Mouse (Mus musculus) brain, embryonic 14.5 days (tissue): ENCODE results near the gene Grcc10.

Experiments used
- CTCF ChIP-seq: fragments of 200-500 bp; IDR thresholded peaks from 2 replicates; pipeline ENCODE4 v1.5.1; 2012; ENCODE audit warnings: inconsistent platforms, mild to moderate bottlenecking, moderate library complexity, borderline replicate concordance; ENCODE audit not compliant: insufficient read depth, insufficient read length; ENCODE audit errors: extremely low read depth
- POLR2A ChIP-seq: fragments of 200-500 bp; IDR thresholded peaks from 2 replicates; pipeline ENCODE4 v1.6.1; 2012; ENCODE audit warnings: mild to moderate bottlenecking, inconsistent platforms, borderline replicate concordance; ENCODE audit not compliant: poor library complexity, insufficient read depth, insufficient read length, severe bottlenecking; ENCODE audit errors: extremely low read depth

GRCm38 (mm10) chr6:124701338-124701737 is 39.8 kb downstream of the Grcc10 start:
- TF ChIP-seq CTCF (no peak; the same call in 1 of the 2 replicates), POLR2A (no peak)
